Mouse (Mus musculus): ENCODE data around the gene Mink1. TPM values are rescaled to one million over a fixed set of nuclear protein-coding genes. Genes with fewer than 3 reads are reported as not detected.

The Mink1 gene
- total and polyA plus RNA-seq, 2 experiments = 11.0 to 51.4 TPM

DNA sequence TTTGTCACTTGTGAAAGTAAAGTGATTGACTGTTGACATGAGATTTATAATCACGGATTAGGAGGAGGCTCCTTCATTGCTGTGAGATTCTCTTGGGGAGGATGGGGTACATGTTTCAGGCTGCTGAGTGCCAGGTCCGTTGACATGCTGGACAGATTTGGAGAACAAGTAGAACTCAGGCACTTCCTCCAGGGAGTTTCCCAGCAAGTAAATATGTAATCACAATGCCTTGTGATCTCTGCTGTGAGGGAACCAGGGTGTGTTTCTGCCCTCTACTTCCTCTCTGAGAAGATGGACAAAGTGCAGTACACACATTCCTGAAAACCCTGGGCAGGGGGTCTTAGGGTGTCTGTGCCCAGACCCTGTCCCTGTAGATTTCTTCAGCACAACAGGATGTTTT lies 33.0 kb downstream of the Mink1 start:
- peak; percentile 41 for DNase-seq (ENCODE audit: extremely low read depth, low read depth, low spot score)
- Histone ChIP-seq H3K9ac (ENCODE audit: low read depth, low read length) (no peak overlapping the region), H3K4me1 (ENCODE audit: control insufficient read depth, insufficient read depth, low read length) (peaks cover 13% of the 10 kb centered on the region), H3K27me3 (ENCODE audit: control insufficient read depth, insufficient read depth, low read length) (no peaks in the 10 kb centered on the region), H3K27ac (replicated peaks; ENCODE audit: insufficient read depth, low read depth, low read length) (peak overlapping the region; percentile 63), H3K4me3 (ENCODE audit: insufficient read depth, low read depth, low read length) (no peak overlapping the region), H3K79me2 (ENCODE audit: control insufficient read depth, insufficient read depth, low read length) (peaks cover 7% of the 10 kb centered on the region; the same call in 1 of the 2 replicates), H3K36me3 (ENCODE audit: control insufficient read depth, insufficient read depth, low read length) (peaks cover 4% of the 10 kb centered on the region; the same call in 1 of the 2 replicates)
- no peak for TF ChIP-seq POLR2A (IDR thresholded peaks at IDR 0.05; ENCODE audit: extremely low read depth, insufficient read depth, low read length)
- no peak for TF ChIP-seq CTCF (IDR thresholded peaks at IDR 0.05; ENCODE audit: low read depth, low read length)
- WGBS = 36% methylated on average over 2 of the region's 2 CpGs

DNA sequence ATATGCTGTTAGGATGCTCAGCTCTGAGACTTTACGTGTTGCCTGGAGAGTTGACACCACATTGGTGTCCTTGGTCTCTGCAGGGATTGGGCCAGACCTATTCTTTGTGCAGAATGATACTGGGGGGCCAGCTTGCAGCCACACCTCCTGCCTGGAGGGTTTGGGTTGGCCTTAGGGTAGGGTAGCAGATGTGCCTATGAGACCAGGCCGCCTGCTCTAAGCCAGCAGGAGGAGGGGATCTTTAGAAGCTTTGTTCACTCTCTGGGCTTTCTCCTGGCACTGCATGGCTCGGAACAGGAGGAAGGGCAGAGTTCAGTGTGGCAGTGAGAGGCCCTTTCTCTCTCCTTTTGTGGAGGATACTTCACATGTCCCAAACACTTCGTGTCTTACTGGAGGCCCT lies 33.4 kb downstream of the Mink1 start:
- H3K27ac ChIP-seq (replicated peaks; ENCODE audit: insufficient read depth, low read depth, low read length) = peak overlapping the region; percentile 63
- H3K9ac ChIP-seq (ENCODE audit: low read depth, low read length) = no peak overlapping the region
- peaks cover 13% of the 10 kb centered on the region for H3K4me1 ChIP-seq (ENCODE audit: control insufficient read depth, insufficient read depth, low read length)
- 69% methylated on average over 4 of the region's 4 CpGs for WGBS
- no peaks in the 10 kb centered on the region for H3K27me3 ChIP-seq (ENCODE audit: control insufficient read depth, insufficient read depth, low read length)
- H3K79me2 ChIP-seq (ENCODE audit: control insufficient read depth, insufficient read depth, low read length) = 0 out of 2 replicates have a peak, but pooled peaks cover 5% of the 10 kb centered on the region
- no peak overlapping the region for H3K4me3 ChIP-seq (ENCODE audit: insufficient read depth, low read depth, low read length)
- DNase-seq (ENCODE audit: extremely low read depth, low read depth, low spot score) = no peak
- peaks cover 4% of the 10 kb centered on the region; the same call in 1 of the 2 replicates for H3K36me3 ChIP-seq (ENCODE audit: control insufficient read depth, insufficient read depth, low read length)
- TF ChIP-seq CTCF (IDR thresholded peaks at IDR 0.05; ENCODE audit: low read depth, low read length) (no peak), POLR2A (IDR thresholded peaks at IDR 0.05; ENCODE audit: extremely low read depth, insufficient read depth, low read length) (no peak)

DNA sequence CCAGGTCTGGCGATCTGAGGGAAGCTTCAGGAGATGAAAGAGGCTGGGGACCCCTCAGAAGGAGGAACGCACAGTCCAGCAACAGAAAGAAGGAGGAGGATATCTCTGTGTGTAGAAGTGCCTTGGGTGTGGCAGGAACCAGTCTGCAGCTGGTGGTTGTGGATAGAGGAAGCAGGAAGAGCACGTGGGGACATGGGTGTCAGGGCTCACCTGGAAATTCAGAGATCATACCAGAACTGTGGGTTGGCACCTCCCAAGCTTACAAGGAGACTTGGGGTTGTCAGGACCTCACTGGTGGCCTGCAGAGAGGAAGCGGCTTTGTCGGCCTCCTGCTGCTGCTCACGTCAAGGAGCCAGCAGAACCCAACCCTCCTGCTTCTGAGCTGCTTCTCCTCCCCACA lies 34.6 kb downstream of the Mink1 start:
- H3K36me3 ChIP-seq (ENCODE audit: control insufficient read depth, insufficient read depth, low read length) = peaks cover 4% of the 10 kb centered on the region; the same call in 1 of the 2 replicates
- no peak overlapping the region for H3K4me3 ChIP-seq (ENCODE audit: insufficient read depth, low read depth, low read length)
- no peaks in the 10 kb centered on the region for H3K79me2 ChIP-seq (ENCODE audit: control insufficient read depth, insufficient read depth, low read length)
- no peak overlapping the region for H3K27ac ChIP-seq (replicated peaks; ENCODE audit: insufficient read depth, low read depth, low read length)
- TF ChIP-seq POLR2A (IDR thresholded peaks at IDR 0.05; ENCODE audit: extremely low read depth, insufficient read depth, low read length) = no peak
- 89% methylated on average over 6 of the region's 6 CpGs for WGBS
- DNase-seq (ENCODE audit: extremely low read depth, low read depth, low spot score) = no peak
- H3K9ac ChIP-seq (ENCODE audit: low read depth, low read length) = no peak overlapping the region
- no peaks in the 10 kb centered on the region for H3K27me3 ChIP-seq (ENCODE audit: control insufficient read depth, insufficient read depth, low read length)
- H3K4me1 ChIP-seq (ENCODE audit: control insufficient read depth, insufficient read depth, low read length) = peaks cover 10% of the 10 kb centered on the region

DNA sequence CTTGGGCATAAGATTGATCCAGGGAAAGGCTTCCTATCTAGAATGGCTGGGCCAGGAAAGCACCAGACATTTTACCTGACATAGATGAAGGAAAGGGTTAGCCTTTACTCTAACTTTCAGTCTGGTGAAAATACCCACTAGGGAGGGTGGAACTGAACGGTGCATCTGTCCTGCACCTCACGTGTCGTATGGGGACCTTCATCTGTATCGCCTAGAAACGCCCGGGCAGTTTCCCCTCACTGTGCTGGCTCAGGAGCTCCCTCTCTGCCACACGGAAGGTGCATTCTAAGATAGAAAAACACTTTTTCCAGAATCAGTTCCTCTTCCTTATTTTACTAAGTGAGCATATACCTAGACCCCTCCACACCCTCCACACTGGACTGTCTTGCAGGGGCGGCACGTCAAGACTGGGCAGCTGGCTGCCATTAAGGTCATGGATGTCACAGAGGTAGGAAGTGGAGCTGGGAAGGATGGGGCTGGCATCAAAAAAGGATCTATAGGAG lies 35.8 kb downstream of the Mink1 start:
- H3K36me3 ChIP-seq (ENCODE audit: control insufficient read depth, insufficient read depth, low read length) = peaks cover 4% of the 10 kb centered on the region; the same call in 1 of the 2 replicates

DNA sequence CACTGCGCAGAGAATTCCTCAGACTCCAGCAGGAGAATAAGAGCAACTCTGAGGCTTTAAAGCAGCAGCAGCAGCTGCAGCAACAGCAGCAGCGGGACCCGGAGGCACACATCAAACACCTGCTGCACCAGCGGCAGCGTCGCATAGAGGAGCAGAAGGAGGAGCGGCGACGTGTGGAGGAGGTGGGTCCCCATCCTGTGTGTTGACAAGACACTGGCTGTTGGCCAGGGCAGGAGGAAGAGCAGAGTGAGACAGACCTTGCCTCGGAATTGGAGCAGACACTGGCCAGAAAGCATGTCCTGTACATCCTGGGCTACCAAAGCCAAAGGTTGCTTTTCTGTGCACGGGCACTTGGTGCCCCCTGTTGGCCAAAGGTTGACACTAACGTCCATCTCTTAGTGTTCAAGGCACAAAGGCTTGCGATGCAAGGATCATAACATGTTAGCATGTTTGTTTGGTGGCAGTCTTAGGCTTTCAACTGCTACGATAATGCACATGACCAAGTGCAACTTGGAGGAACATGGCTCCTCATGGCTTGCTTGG lies 42.4 kb downstream of the Mink1 start:
- H3K36me3 ChIP-seq (ENCODE audit: control insufficient read depth, insufficient read depth, low read length) = peaks cover 3% of the 10 kb centered on the region; the same call in 1 of the 2 replicates

More for the DNA sequence above, 35.8 kb downstream of the Mink1 start:
- no peak overlapping the region for H3K9ac ChIP-seq (ENCODE audit: low read depth, low read length)
- TF ChIP-seq CTCF (IDR thresholded peaks at IDR 0.05; ENCODE audit: low read depth, low read length) (no peak), POLR2A (IDR thresholded peaks at IDR 0.05; ENCODE audit: extremely low read depth, insufficient read depth, low read length) (no peak)
- H3K79me2 ChIP-seq (ENCODE audit: control insufficient read depth, insufficient read depth, low read length) = no peaks in the 10 kb centered on the region
- DNase-seq (ENCODE audit: extremely low read depth, low read depth, low spot score) = no peak
- 92% methylated on average over 9 of the region's 9 CpGs for WGBS
- H3K27me3 ChIP-seq (ENCODE audit: control insufficient read depth, insufficient read depth, low read length) = no peaks in the 10 kb centered on the region
- peaks cover 10% of the 10 kb centered on the region for H3K4me1 ChIP-seq (ENCODE audit: control insufficient read depth, insufficient read depth, low read length)
- H3K27ac ChIP-seq (replicated peaks; ENCODE audit: insufficient read depth, low read depth, low read length) = no peak overlapping the region
- no peak overlapping the region for H3K4me3 ChIP-seq (ENCODE audit: insufficient read depth, low read depth, low read length)

DNA sequence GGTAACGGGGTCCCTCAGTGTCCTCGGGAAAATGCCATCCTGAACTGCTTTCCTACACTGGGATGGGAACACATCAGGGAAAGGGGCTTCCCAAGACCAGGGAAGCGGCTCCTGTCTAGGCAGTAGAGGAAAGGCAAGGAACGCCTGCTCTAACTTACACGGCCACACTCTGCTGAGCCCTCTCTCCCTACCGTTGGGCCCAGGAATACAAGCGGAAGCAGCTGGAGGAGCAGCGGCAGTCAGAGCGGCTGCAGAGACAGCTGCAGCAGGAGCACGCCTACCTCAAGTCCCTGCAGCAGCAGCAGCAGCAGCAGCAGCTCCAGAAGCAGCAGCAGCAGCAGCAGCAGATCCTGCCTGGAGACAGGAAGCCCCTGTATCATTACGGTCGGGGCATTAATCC lies 44.0 kb downstream of the Mink1 start:
- DNase-seq (ENCODE audit: extremely low read depth, low read depth, low spot score) = no peak
- WGBS = 93% methylated on average over 12 of the region's 12 CpGs
- Histone ChIP-seq H3K27me3 (ENCODE audit: control insufficient read depth, insufficient read depth, low read length) (no peaks in the 10 kb centered on the region), H3K4me3 (ENCODE audit: insufficient read depth, low read depth, low read length) (no peak overlapping the region), H3K36me3 (ENCODE audit: control insufficient read depth, insufficient read depth, low read length) (peaks cover 3% of the 10 kb centered on the region; the same call in 1 of the 2 replicates), H3K9ac (ENCODE audit: low read depth, low read length) (no peak overlapping the region), H3K79me2 (ENCODE audit: control insufficient read depth, insufficient read depth, low read length) (no peaks in the 10 kb centered on the region), H3K4me1 (ENCODE audit: control insufficient read depth, insufficient read depth, low read length) (no peaks in the 10 kb centered on the region), H3K27ac (replicated peaks; ENCODE audit: insufficient read depth, low read depth, low read length) (no peak overlapping the region)
- TF ChIP-seq POLR2A (IDR thresholded peaks at IDR 0.05; ENCODE audit: extremely low read depth, insufficient read depth, low read length) (no peak), CTCF (IDR thresholded peaks at IDR 0.05; ENCODE audit: low read depth, low read length) (no peak)

More for the DNA sequence above, 42.4 kb downstream of the Mink1 start:
- WGBS = 68% methylated on average over 14 of the region's 14 CpGs
- DNase-seq (ENCODE audit: extremely low read depth, low read depth, low spot score) = peak; percentile 59
- TF ChIP-seq CTCF (IDR thresholded peaks at IDR 0.05; ENCODE audit: low read depth, low read length) (peak; percentile 87), POLR2A (IDR thresholded peaks at IDR 0.05; ENCODE audit: extremely low read depth, insufficient read depth, low read length) (no peak)
- Histone ChIP-seq H3K79me2 (ENCODE audit: control insufficient read depth, insufficient read depth, low read length) (no peaks in the 10 kb centered on the region), H3K4me1 (ENCODE audit: control insufficient read depth, insufficient read depth, low read length) (no peaks in the 10 kb centered on the region), H3K27ac (replicated peaks; ENCODE audit: insufficient read depth, low read depth, low read length) (no peak overlapping the region), H3K4me3 (ENCODE audit: insufficient read depth, low read depth, low read length) (no peak overlapping the region), H3K9ac (ENCODE audit: low read depth, low read length) (no peak overlapping the region), H3K27me3 (ENCODE audit: control insufficient read depth, insufficient read depth, low read length) (no peaks in the 10 kb centered on the region)
